Mouse (Mus musculus) heart, adult 2 months (tissue): ENCODE results near the gene Cpz. TPM values are rescaled to one million over a fixed set of nuclear protein-coding genes. Genes with fewer than 3 reads are reported as not detected.
A peak's percentile ranks its signal among the peaks of the same experiment; 100 is the strongest.

Experiments
- DNase-seq, 2 experiments: peaks; one replicate each; pipeline ENCODE4 v3.0.0; 2021
- H3K27ac ChIP-seq: fragments of 200-600 bp; 2 replicates; pipeline ENCODE4 v1.8.1; 2022
- H3K27me3 ChIP-seq: fragments of 200-500 bp; 2 replicates; pipeline ENCODE4 v1.6.1; 2012; ENCODE audit warnings: mild to moderate bottlenecking, low read length, inconsistent platforms, mixed read lengths; ENCODE audit not compliant: control insufficient read depth, insufficient read depth
- H3K36me3 ChIP-seq: fragments of 200-500 bp; 2 replicates; pipeline ENCODE4 v1.6.1; 2012; ENCODE audit warnings: low read length, inconsistent platforms; ENCODE audit not compliant: control insufficient read depth, insufficient read depth
- H3K4me1 ChIP-seq: fragments of 200-500 bp; 2 replicates; pipeline ENCODE4 v1.6.1; 2011; ENCODE audit warnings: low read length; ENCODE audit not compliant: control insufficient read depth, insufficient read depth
- H3K4me3 ChIP-seq: fragments of 200-600 bp; 2 replicates; pipeline ENCODE4 v1.8.1; 2022
- H3K79me2 ChIP-seq: fragments of 200-500 bp; replicated peaks from 2 replicates; pipeline ENCODE4 v1.6.1; 2012; ENCODE audit warnings: mild to moderate bottlenecking, inconsistent platforms, low read length, moderate library complexity, mixed read lengths; ENCODE audit not compliant: control insufficient read depth, insufficient read depth
- H3K9ac ChIP-seq: fragments of 200-500 bp; 2 replicates; pipeline ENCODE4 v1.6.1; 2012; ENCODE audit warnings: low read depth, mild to moderate bottlenecking, control low read depth, inconsistent platforms, low read length, mixed read lengths
- CTCF ChIP-seq: fragments of 200-600 bp; IDR thresholded peaks from 2 replicates; pipeline ENCODE4 v1.8.1; 2022; ENCODE audit warnings: antibody characterized with exemption, mild to moderate bottlenecking, moderate library complexity
- EP300 ChIP-seq: fragments of 200-500 bp; IDR thresholded peaks from 2 replicates; pipeline ENCODE4 v1.6.1; 2011; ENCODE audit warnings: low read depth, low read length, control low read depth; ENCODE audit not compliant: insufficient read depth
- POLR2A ChIP-seq: fragments of 200-500 bp; IDR thresholded peaks from 2 replicates; pipeline ENCODE4 v1.6.1; 2011; ENCODE audit warnings: mild to moderate bottlenecking, low read depth, low read length, control low read depth; ENCODE audit not compliant: insufficient read depth
- WGBS: fragments of 180-500 bp; shearing (Covaris S2); methylation state at CpG from one replicate; pipeline ENCODE4 v1.1.7; 2018; 5-methylcytosine and 5-hydroxymethylcytosine counted together
- intact Hi-C: fragments of 180-260 bp; cut with DNase I; formaldehyde crosslinking; loops from one replicate; pipeline ENCODE4 v1.15.1; 2025
- polyA plus RNA-seq: library from polyadenylated mRNA; depleted of rRNA; stranded (reverse); fragments of >200 nt; gene quantifications from 2 replicates; pipeline ENCODE4 v1.2.3, GENCODE M21; 2012
- total RNA-seq, 2 experiments: library from RNA; stranded (reverse); gene quantifications; 2 replicates each; pipeline ENCODE4 v1.2.3; 2021

Gene Cpz
- total and polyA plus RNA-seq, 3 experiments = 0.39 to 2.3 (median 0.50) TPM

- intact Hi-C loops = no loop called here
- WGBS = 77% methylated on average over 4 of the region's 4 CpGs
- peak in 1 of 2 experiments; percentile 10 for DNase-seq
- H3K4me3 ChIP-seq = no peak overlapping the region
- no peaks in the 10 kb centered on the region; the same call in 1 of the 2 replicates for H3K4me1 ChIP-seq
- H3K27ac ChIP-seq = no peak overlapping the region
- H3K79me2 ChIP-seq = no peaks in the 10 kb centered on the region
- TF ChIP-seq EP300 (no peak), CTCF (no peak)
- H3K9ac ChIP-seq = no peak overlapping the region
- H3K36me3 ChIP-seq = no peaks in the 10 kb centered on the region
- H3K27me3 ChIP-seq = no peaks in the 10 kb centered on the region
Observed at GRCm38 (mm10) chr5:35552838-35553539, 27.5 kb upstream of the Cpz start.

GRCm38 (mm10) chr5:35551855-35552837 lies 26.6 kb upstream of the Cpz start:
- Histone ChIP-seq H3K4me1 (no peaks in the 10 kb centered on the region; the same call in 1 of the 2 replicates), H3K9ac (no peak overlapping the region), H3K36me3 (no peaks in the 10 kb centered on the region), H3K27me3 (no peaks in the 10 kb centered on the region), H3K79me2 (no peaks in the 10 kb centered on the region), H3K27ac (peak overlapping the region; percentile 26; the same call in 1 of the 2 replicates), H3K4me3 (no peak overlapping the region)
- intact Hi-C loops = no loop called here
- WGBS = 43% methylated on average over 7 of the region's 7 CpGs
- TF ChIP-seq CTCF = no peak
- TF ChIP-seq POLR2A = no peak
- TF ChIP-seq EP300 = no peak
- peak in 1 of 2 experiments; percentile 43 for DNase-seq

- no peak for DNase-seq
- Histone ChIP-seq H3K4me3 (no peak overlapping the region), H3K4me1 (no peaks in the 10 kb centered on the region), H3K27ac (no peak overlapping the region), H3K9ac (no peak overlapping the region), H3K36me3 (no peaks in the 10 kb centered on the region), H3K27me3 (no peaks in the 10 kb centered on the region; the same call in none of the 2 replicates), H3K79me2 (no peaks in the 10 kb centered on the region)
- intact Hi-C loops = no loop called here
- no peak for TF ChIP-seq POLR2A
- TF ChIP-seq EP300 = no peak
- TF ChIP-seq CTCF = no peak
Observed at GRCm38 (mm10) chr5:35546127-35546526, 20.6 kb upstream of the Cpz start.

- Histone ChIP-seq H3K79me2 (no peaks in the 10 kb centered on the region), H3K27me3 (no peaks in the 10 kb centered on the region; the same call in 1 of the 2 replicates), H3K36me3 (no peaks in the 10 kb centered on the region), H3K27ac (no peak overlapping the region), H3K4me1 (no peaks in the 10 kb centered on the region), H3K4me3 (no peak overlapping the region), H3K9ac (no peak overlapping the region)
- TF ChIP-seq EP300 (no peak), CTCF (no peak), POLR2A (no peak)
- intact Hi-C loops = no loop called here
- WGBS = 73% methylated on average over 4 of the region's 4 CpGs
- DNase-seq = no peak
Observed at GRCm38 (mm10) chr5:35541059-35541790, 15.7 kb upstream of the Cpz start.

- Histone ChIP-seq H3K27ac (no peak overlapping the region), H3K79me2 (no peaks in the 10 kb centered on the region), H3K27me3 (no peaks in the 10 kb centered on the region; the same call in 1 of the 2 replicates), H3K9ac (no peak overlapping the region), H3K4me1 (no peaks in the 10 kb centered on the region), H3K36me3 (no peaks in the 10 kb centered on the region), H3K4me3 (no peak overlapping the region)
- TF ChIP-seq POLR2A (no peak), CTCF (no peak), EP300 (no peak)
- DNase-seq = no peak
- intact Hi-C loops = no loop called here
- 58% methylated on average over 5 of the region's 5 CpGs for WGBS
Observed at GRCm38 (mm10) chr5:35540555-35540954, 15.1 kb upstream of the Cpz start.
